Mouse (Mus musculus): ENCODE results near the gene Tarbp1. TPM values are rescaled to one million over a fixed set of nuclear protein-coding genes. Genes with fewer than 3 reads are reported as not detected.

Gene Tarbp1
- polyA plus RNA-seq, 1 experiment from 2014 or later, result 2.2 TPM

DNA sequence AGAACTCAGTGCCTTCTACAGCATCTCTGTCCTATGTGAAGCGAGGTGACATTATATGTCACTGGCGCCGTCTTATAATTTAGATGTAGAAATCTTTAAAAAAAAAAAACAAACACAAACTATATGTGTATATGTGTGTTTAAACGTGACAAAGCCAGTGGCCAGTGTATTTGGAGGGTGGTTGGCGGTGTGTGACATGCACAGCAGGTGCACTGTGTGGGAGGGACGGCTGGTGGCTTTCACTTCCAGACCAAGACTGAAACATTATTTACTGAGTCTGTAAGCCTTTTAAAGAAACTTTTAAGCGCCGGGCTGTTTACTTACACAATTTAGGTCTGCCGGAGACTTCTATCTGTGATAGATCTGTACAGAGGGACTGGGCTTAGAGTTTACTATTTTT is 79.5 kb downstream of the Tarbp1 start:
- Histone ChIP-seq H3K27ac (ENCODE audit: low read length) (no peak overlapping the region), H3K9me3 (ENCODE audit: control insufficient read depth, low read length) (no peaks in the 10 kb centered on the region), H3K4me2 (ENCODE audit: low read depth, low read length) (no peak overlapping the region), H3K4me3 (ENCODE audit: low read length) (no peak overlapping the region), H3K4me1 (replicated peaks; ENCODE audit: control insufficient read depth, insufficient read depth, low read length) (no peaks in the 10 kb centered on the region), H3K27me3 (ENCODE audit: control insufficient read depth, insufficient read depth, low read depth, low read length) (no peaks in the 10 kb centered on the region), H3K9ac (ENCODE audit: low read length) (no peak overlapping the region), H3K36me3 (ENCODE audit: control insufficient read depth, insufficient read depth, low read length) (no peaks in the 10 kb centered on the region)
- ATAC-seq (ENCODE audit: low read depth), result no peak
- WGBS, result 71% methylated on average over 9 of the region's 9 CpGs

DNA sequence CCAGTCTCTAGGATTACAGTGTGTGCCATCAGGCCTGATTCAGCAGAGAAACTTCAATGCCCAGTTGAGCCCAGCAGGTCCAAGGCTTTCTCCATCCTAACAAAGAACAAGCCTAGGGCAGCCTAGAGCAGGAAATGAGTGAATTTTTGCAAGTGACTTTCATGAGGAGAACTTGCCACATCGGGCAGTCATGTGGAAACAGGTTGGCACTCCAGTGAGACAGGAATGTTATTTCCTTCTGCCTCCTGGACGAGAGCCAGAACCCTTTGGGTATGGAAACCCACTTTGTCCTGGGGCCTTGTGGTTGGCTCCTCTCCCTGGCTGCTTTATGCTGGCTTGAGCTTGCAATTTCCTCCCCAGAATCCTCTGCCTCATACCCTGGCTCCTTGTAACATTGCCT is 83.3 kb downstream of the Tarbp1 start:
- Histone ChIP-seq H3K4me3 (ENCODE audit: low read length) (no peak overlapping the region), H3K4me2 (ENCODE audit: low read depth, low read length) (no peak overlapping the region), H3K36me3 (ENCODE audit: control insufficient read depth, insufficient read depth, low read length) (no peaks in the 10 kb centered on the region), H3K4me1 (replicated peaks; ENCODE audit: control insufficient read depth, insufficient read depth, low read length) (no peaks in the 10 kb centered on the region), H3K27ac (ENCODE audit: low read length) (no peak overlapping the region), H3K9me3 (ENCODE audit: control insufficient read depth, low read length) (no peaks in the 10 kb centered on the region), H3K27me3 (ENCODE audit: control insufficient read depth, insufficient read depth, low read depth, low read length) (no peaks in the 10 kb centered on the region), H3K9ac (ENCODE audit: low read length) (no peak overlapping the region)
- 38% methylated on average over 2 of the region's 2 CpGs for WGBS
- no peak for ATAC-seq (ENCODE audit: low read depth)

DNA sequence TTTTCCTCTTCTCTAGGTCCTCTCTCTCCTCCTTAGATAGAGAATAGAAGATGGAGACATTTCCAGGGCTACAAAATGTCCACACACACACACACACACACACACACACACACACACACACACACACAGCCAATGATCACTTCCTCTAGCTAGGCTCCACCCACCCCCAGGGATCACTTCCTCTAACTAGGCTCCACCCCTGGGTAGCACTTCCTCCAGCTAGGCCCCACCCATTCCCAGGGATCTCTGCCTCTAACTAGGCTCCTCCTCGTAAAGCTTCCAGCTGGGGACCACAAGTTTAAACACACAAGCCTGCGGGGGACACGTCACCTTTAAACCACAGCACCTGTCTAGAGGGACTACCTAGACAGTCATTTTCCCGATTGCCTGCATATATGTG is 87.3 kb downstream of the Tarbp1 start:
- H3K9ac ChIP-seq (ENCODE audit: low read length), result no peak overlapping the region
- H3K4me1 ChIP-seq (replicated peaks; ENCODE audit: control insufficient read depth, insufficient read depth, low read length), result no peaks in the 10 kb centered on the region
- H3K4me3 ChIP-seq (ENCODE audit: low read length), result no peak overlapping the region
- no peak for ATAC-seq (ENCODE audit: low read depth)
- no peaks in the 10 kb centered on the region for H3K9me3 ChIP-seq (ENCODE audit: control insufficient read depth, low read length)
- WGBS, result 77% methylated on average over 4 of the region's 4 CpGs
- H3K4me2 ChIP-seq (ENCODE audit: low read depth, low read length), result no peak overlapping the region
- no peak overlapping the region for H3K27ac ChIP-seq (ENCODE audit: low read length)
- H3K36me3 ChIP-seq (ENCODE audit: control insufficient read depth, insufficient read depth, low read length), result no peaks in the 10 kb centered on the region
- no peaks in the 10 kb centered on the region for H3K27me3 ChIP-seq (ENCODE audit: control insufficient read depth, insufficient read depth, low read depth, low read length)

DNA sequence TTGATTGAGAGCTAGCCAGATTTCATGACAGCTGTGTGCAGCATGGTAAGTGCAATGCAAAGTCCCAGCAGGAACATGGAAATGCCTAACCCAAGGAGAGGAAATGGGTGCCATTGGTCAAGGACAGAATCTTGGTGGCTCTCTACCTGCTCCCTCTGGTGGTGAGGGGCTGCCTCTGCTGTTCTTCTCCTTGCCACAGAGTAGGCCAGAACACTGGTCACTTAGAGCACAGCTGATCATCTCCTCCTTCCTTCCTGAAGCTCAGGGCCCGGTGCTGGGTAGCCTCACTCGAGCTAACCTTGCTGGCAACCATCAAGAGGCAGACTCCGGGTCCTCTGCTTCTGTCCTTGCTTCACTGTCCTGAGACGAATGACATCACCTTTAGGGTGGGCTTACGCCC is 92.1 kb downstream of the Tarbp1 start:
- Histone ChIP-seq H3K27me3 (ENCODE audit: control insufficient read depth, insufficient read depth, low read depth, low read length) (no peaks in the 10 kb centered on the region), H3K27ac (ENCODE audit: low read length) (no peak overlapping the region), H3K36me3 (ENCODE audit: control insufficient read depth, insufficient read depth, low read length) (no peaks in the 10 kb centered on the region), H3K4me1 (replicated peaks; ENCODE audit: control insufficient read depth, insufficient read depth, low read length) (no peaks in the 10 kb centered on the region), H3K4me2 (ENCODE audit: low read depth, low read length) (no peak overlapping the region), H3K9me3 (ENCODE audit: control insufficient read depth, low read length) (no peaks in the 10 kb centered on the region), H3K9ac (ENCODE audit: low read length) (no peak overlapping the region), H3K4me3 (ENCODE audit: low read length) (no peak overlapping the region)
- WGBS, result 54% methylated on average over 5 of the region's 5 CpGs
- no peak for ATAC-seq (ENCODE audit: low read depth)

DNA sequence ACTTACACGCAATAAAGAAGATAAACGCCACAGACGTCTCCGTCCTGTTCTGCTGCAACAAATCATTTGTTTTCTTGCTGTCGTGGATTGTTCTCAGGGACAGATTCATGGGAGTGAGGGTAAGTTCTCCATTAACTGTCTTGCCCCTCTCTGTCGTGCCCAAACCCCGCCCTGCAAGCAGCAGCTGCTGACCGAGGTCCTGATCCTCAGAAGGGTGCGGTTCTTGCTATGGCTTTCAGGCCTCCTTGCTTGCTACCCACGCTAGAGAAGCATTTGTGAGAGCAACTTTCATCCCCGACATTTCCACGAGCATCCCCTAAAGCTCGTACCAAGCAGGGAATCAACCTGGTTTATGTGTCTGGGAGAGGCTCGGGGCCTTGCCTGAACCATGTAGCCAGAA is 92.6 kb downstream of the Tarbp1 start:
- no peak overlapping the region for H3K4me2 ChIP-seq (ENCODE audit: low read depth, low read length)

DNA sequence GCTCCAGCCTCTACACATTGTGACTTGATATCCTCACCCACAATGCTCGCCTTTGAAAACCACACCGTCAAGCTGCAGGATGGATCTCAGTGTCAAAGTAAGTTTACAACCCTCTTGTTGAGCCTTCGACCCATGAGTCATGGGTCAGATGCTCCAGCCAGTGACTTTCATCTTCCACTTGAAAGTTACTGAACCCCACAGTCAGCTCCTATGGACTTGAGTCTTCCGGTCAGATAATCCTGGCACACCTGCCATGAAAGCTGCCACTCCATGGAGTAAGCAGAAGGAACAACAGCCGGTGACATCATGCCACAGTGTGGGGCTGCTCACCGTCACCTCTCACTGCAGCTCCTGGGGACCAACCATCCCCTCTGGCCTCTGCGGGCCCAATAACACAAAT is 93.6 kb downstream of the Tarbp1 start:
- WGBS, result 63% methylated on average over 7 of the region's 7 CpGs
- H3K36me3 ChIP-seq (ENCODE audit: control insufficient read depth, insufficient read depth, low read length), result no peaks in the 10 kb centered on the region
- H3K4me3 ChIP-seq (ENCODE audit: low read length), result no peak overlapping the region
- H3K9me3 ChIP-seq (ENCODE audit: control insufficient read depth, low read length), result no peaks in the 10 kb centered on the region
- no peak overlapping the region for H3K9ac ChIP-seq (ENCODE audit: low read length)
- no peaks in the 10 kb centered on the region for H3K4me1 ChIP-seq (replicated peaks; ENCODE audit: control insufficient read depth, insufficient read depth, low read length)
- no peak overlapping the region for H3K4me2 ChIP-seq (ENCODE audit: low read depth, low read length)
- no peaks in the 10 kb centered on the region for H3K27me3 ChIP-seq (ENCODE audit: control insufficient read depth, insufficient read depth, low read depth, low read length)
- ATAC-seq (ENCODE audit: low read depth), result no peak
- H3K27ac ChIP-seq (ENCODE audit: low read length), result no peak overlapping the region

More for the DNA sequence above, 92.6 kb downstream of the Tarbp1 start:
- ATAC-seq (ENCODE audit: low read depth), result no peak
- H3K9ac ChIP-seq (ENCODE audit: low read length), result no peak overlapping the region
- H3K4me3 ChIP-seq (ENCODE audit: low read length), result no peak overlapping the region
- 31% methylated on average over 14 of the region's 14 CpGs for WGBS
- H3K9me3 ChIP-seq (ENCODE audit: control insufficient read depth, low read length), result no peaks in the 10 kb centered on the region
- no peaks in the 10 kb centered on the region for H3K36me3 ChIP-seq (ENCODE audit: control insufficient read depth, insufficient read depth, low read length)
- no peak overlapping the region for H3K27ac ChIP-seq (ENCODE audit: low read length)
- H3K27me3 ChIP-seq (ENCODE audit: control insufficient read depth, insufficient read depth, low read depth, low read length), result no peaks in the 10 kb centered on the region
- no peaks in the 10 kb centered on the region for H3K4me1 ChIP-seq (replicated peaks; ENCODE audit: control insufficient read depth, insufficient read depth, low read length)

DNA sequence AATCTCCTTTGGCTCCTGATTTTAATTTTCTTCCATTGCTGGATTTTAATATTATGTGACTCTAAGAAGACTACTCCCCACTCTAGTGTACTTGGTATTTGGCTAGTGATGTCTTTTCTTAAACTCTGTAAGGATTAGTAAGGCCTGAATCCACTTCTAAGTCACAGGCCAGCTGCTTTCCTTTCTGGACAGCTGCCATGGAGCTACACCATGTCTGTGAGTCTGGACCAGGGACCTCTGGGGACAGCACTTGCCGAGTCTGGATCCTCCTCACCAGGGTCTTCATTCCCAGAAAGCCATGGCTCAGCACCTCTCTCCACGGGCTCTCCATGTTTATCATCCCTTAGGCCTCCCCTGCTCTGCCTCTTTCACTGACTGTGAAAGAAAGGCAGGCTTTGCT is 94.7 kb downstream of the Tarbp1 start:
- no peaks in the 10 kb centered on the region for H3K9me3 ChIP-seq (ENCODE audit: control insufficient read depth, low read length)
- H3K9ac ChIP-seq (ENCODE audit: low read length), result no peak overlapping the region
- no peak overlapping the region for H3K4me3 ChIP-seq (ENCODE audit: low read length)
- WGBS, result 24% methylated on average over 2 of the region's 2 CpGs
- H3K27me3 ChIP-seq (ENCODE audit: control insufficient read depth, insufficient read depth, low read depth, low read length), result no peaks in the 10 kb centered on the region
- H3K4me2 ChIP-seq (ENCODE audit: low read depth, low read length), result no peak overlapping the region
- H3K4me1 ChIP-seq (replicated peaks; ENCODE audit: control insufficient read depth, insufficient read depth, low read length), result no peaks in the 10 kb centered on the region
- no peak overlapping the region for H3K27ac ChIP-seq (ENCODE audit: low read length)
- no peaks in the 10 kb centered on the region for H3K36me3 ChIP-seq (ENCODE audit: control insufficient read depth, insufficient read depth, low read length)
- no peak for ATAC-seq (ENCODE audit: low read depth)

DNA sequence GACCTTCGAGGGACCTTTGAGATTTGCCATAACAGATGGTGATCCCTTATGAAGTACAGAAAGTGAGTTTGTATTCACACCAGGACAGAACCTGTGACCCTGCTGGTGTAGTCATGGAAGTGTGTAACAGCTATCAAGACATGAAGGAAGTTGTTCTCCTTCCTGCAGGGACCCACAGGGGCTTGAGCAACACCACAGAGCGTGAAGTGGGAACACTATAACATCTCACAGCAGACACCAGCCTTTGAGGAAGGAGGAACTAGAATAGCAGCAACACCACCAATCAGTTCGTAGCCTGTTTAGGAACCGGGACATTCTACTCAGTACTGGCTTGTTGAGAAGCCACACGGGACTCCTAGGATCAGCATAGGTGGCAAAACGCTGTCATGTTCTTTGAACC is 95.3 kb downstream of the Tarbp1 start:
- Histone ChIP-seq H3K4me1 (replicated peaks; ENCODE audit: control insufficient read depth, insufficient read depth, low read length) (no peaks in the 10 kb centered on the region), H3K27me3 (ENCODE audit: control insufficient read depth, insufficient read depth, low read depth, low read length) (no peaks in the 10 kb centered on the region), H3K27ac (ENCODE audit: low read length) (no peak overlapping the region), H3K9me3 (ENCODE audit: control insufficient read depth, low read length) (no peaks in the 10 kb centered on the region), H3K9ac (ENCODE audit: low read length) (no peak overlapping the region), H3K4me2 (ENCODE audit: low read depth, low read length) (no peak overlapping the region), H3K4me3 (ENCODE audit: low read length) (no peak overlapping the region), H3K36me3 (ENCODE audit: control insufficient read depth, insufficient read depth, low read length) (no peaks in the 10 kb centered on the region)
- 79% methylated on average over 6 of the region's 6 CpGs for WGBS
- no peak for ATAC-seq (ENCODE audit: low read depth)

Measured in lung, embryonic 16.5 days (tissue).